Mouse (Mus musculus): ENCODE measurements around the gene Ago3. TPM values are rescaled to one million over a fixed set of nuclear protein-coding genes. Genes with fewer than 3 reads are reported as not detected.

Gene Ago3
- polyA plus RNA-seq, 1 experiment = 0.27 TPM

- Histone ChIP-seq H3K36me3 (ENCODE audit: control insufficient read depth) (peaks cover 14% of the 10 kb centered on the region), H3K4me1 (ENCODE audit: control insufficient read depth) (peaks cover 37% of the 10 kb centered on the region), H3K27me3 (ENCODE audit: control insufficient read depth) (no peaks in the 10 kb centered on the region), H3K4me3 (replicated peaks) (no peak overlapping the region), H3K9me3 (ENCODE audit: control insufficient read depth, low read length) (no peaks in the 10 kb centered on the region)
- TF ChIP-seq TAL1 (IDR thresholded peaks at IDR 0.05; ENCODE audit: low read length) (no peak), GATA1 (IDR thresholded peaks at IDR 0.05; ENCODE audit: low read length) (no peak)
These were observed 35.0 kb upstream of the Ago3 start for GRCm38 (mm10) chr4:126464189-126464891.

- no peaks in the 10 kb centered on the region for H3K4me1 ChIP-seq (ENCODE audit: control insufficient read depth)
- H3K4me3 ChIP-seq (replicated peaks) = no peak overlapping the region
- H3K27me3 ChIP-seq (ENCODE audit: control insufficient read depth) = no peaks in the 10 kb centered on the region
- TF ChIP-seq TAL1 (IDR thresholded peaks at IDR 0.05; ENCODE audit: low read length) (no peak), GATA1 (IDR thresholded peaks at IDR 0.05; ENCODE audit: low read length) (no peak)
- peaks cover 46% of the 10 kb centered on the region for H3K36me3 ChIP-seq (ENCODE audit: control insufficient read depth)
- H3K9me3 ChIP-seq (ENCODE audit: control insufficient read depth, low read length) = no peaks in the 10 kb centered on the region
These were observed 26.1 kb upstream of the Ago3 start for GRCm38 (mm10) chr4:126455441-126455840.

- Histone ChIP-seq H3K9me3 (ENCODE audit: control insufficient read depth, low read length) (no peaks in the 10 kb centered on the region), H3K36me3 (ENCODE audit: control insufficient read depth) (peaks cover 39% of the 10 kb centered on the region), H3K27me3 (ENCODE audit: control insufficient read depth) (no peaks in the 10 kb centered on the region), H3K4me3 (replicated peaks) (no peak overlapping the region), H3K4me1 (ENCODE audit: control insufficient read depth) (no peaks in the 10 kb centered on the region)
- TF ChIP-seq TAL1 (IDR thresholded peaks at IDR 0.05; ENCODE audit: low read length) (no peak), GATA1 (IDR thresholded peaks at IDR 0.05; ENCODE audit: low read length) (no peak)
These were observed 25.3 kb upstream of the Ago3 start for GRCm38 (mm10) chr4:126454547-126455254.

- no peaks in the 10 kb centered on the region for H3K27me3 ChIP-seq (ENCODE audit: control insufficient read depth)
- no peaks in the 10 kb centered on the region for H3K9me3 ChIP-seq (ENCODE audit: control insufficient read depth, low read length)
- H3K4me3 ChIP-seq (replicated peaks) = no peak overlapping the region
- peaks cover 26% of the 10 kb centered on the region for H3K36me3 ChIP-seq (ENCODE audit: control insufficient read depth)
- TF ChIP-seq GATA1 (IDR thresholded peaks at IDR 0.05; ENCODE audit: low read length) = no peak
- no peak for TF ChIP-seq TAL1 (IDR thresholded peaks at IDR 0.05; ENCODE audit: low read length)
- H3K4me1 ChIP-seq (ENCODE audit: control insufficient read depth) = no peaks in the 10 kb centered on the region
These were observed 20.9 kb upstream of the Ago3 start for GRCm38 (mm10) chr4:126450268-126450667.

- H3K27me3 ChIP-seq (ENCODE audit: control insufficient read depth) = no peaks in the 10 kb centered on the region
- no peaks in the 10 kb centered on the region for H3K9me3 ChIP-seq (ENCODE audit: control insufficient read depth, low read length)
- H3K4me1 ChIP-seq (ENCODE audit: control insufficient read depth) = no peaks in the 10 kb centered on the region
- H3K4me3 ChIP-seq (replicated peaks) = no peak overlapping the region
- TF ChIP-seq GATA1 (IDR thresholded peaks at IDR 0.05; ENCODE audit: low read length) (no peak), TAL1 (IDR thresholded peaks at IDR 0.05; ENCODE audit: low read length) (no peak)
- peaks cover 16% of the 10 kb centered on the region for H3K36me3 ChIP-seq (ENCODE audit: control insufficient read depth)
These were observed 17.8 kb upstream of the Ago3 start for GRCm38 (mm10) chr4:126447126-126447525.

GRCm38 (mm10) chr4:126444528-126444927 is 15.2 kb upstream of the Ago3 start:
- H3K9me3 ChIP-seq (ENCODE audit: control insufficient read depth, low read length) = no peaks in the 10 kb centered on the region
- H3K27me3 ChIP-seq (ENCODE audit: control insufficient read depth) = no peaks in the 10 kb centered on the region
- H3K4me3 ChIP-seq (replicated peaks) = no peak overlapping the region
- TF ChIP-seq TAL1 (IDR thresholded peaks at IDR 0.05; ENCODE audit: low read length) (no peak), GATA1 (IDR thresholded peaks at IDR 0.05; ENCODE audit: low read length) (no peak)
- H3K4me1 ChIP-seq (ENCODE audit: control insufficient read depth) = no peaks in the 10 kb centered on the region
- peaks cover 38% of the 10 kb centered on the region for H3K36me3 ChIP-seq (ENCODE audit: control insufficient read depth)

- H3K36me3 ChIP-seq (ENCODE audit: control insufficient read depth) = peaks cover 40% of the 10 kb centered on the region
These were observed 8.9 kb upstream of the Ago3 start for GRCm38 (mm10) chr4:126438261-126438660.

GRCm38 (mm10) chr4:126436268-126436667 is 6.9 kb upstream of the Ago3 start:
- TF ChIP-seq TAL1 (IDR thresholded peaks at IDR 0.05; ENCODE audit: low read length) (no peak), GATA1 (IDR thresholded peaks at IDR 0.05; ENCODE audit: low read length) (no peak)
- Histone ChIP-seq H3K9me3 (ENCODE audit: control insufficient read depth, low read length) (no peaks in the 10 kb centered on the region), H3K4me1 (ENCODE audit: control insufficient read depth) (peaks cover 4% of the 10 kb centered on the region), H3K27me3 (ENCODE audit: control insufficient read depth) (no peaks in the 10 kb centered on the region), H3K36me3 (ENCODE audit: control insufficient read depth) (peaks cover 23% of the 10 kb centered on the region), H3K4me3 (replicated peaks) (no peak overlapping the region)

More at GRCm38 (mm10) chr4:126438261-126438660, 8.9 kb upstream of the Ago3 start:
- TF ChIP-seq GATA1 (IDR thresholded peaks at IDR 0.05; ENCODE audit: low read length) = no peak
- no peak for TF ChIP-seq TAL1 (IDR thresholded peaks at IDR 0.05; ENCODE audit: low read length)
- no peak overlapping the region for H3K4me3 ChIP-seq (replicated peaks)
- no peaks in the 10 kb centered on the region for H3K4me1 ChIP-seq (ENCODE audit: control insufficient read depth)
- H3K27me3 ChIP-seq (ENCODE audit: control insufficient read depth) = no peaks in the 10 kb centered on the region
- no peaks in the 10 kb centered on the region for H3K9me3 ChIP-seq (ENCODE audit: control insufficient read depth, low read length)

- peaks cover 20% of the 10 kb centered on the region for H3K4me1 ChIP-seq (ENCODE audit: control insufficient read depth)
- H3K4me3 ChIP-seq (replicated peaks) = no peak overlapping the region
- H3K36me3 ChIP-seq (ENCODE audit: control insufficient read depth) = peaks cover 6% of the 10 kb centered on the region
- H3K9me3 ChIP-seq (ENCODE audit: control insufficient read depth, low read length) = no peaks in the 10 kb centered on the region
- TF ChIP-seq TAL1 (IDR thresholded peaks at IDR 0.05; ENCODE audit: low read length) (no peak), GATA1 (IDR thresholded peaks at IDR 0.05; ENCODE audit: low read length) (no peak)
- no peaks in the 10 kb centered on the region for H3K27me3 ChIP-seq (ENCODE audit: control insufficient read depth)
These were observed 4.7 kb upstream of the Ago3 start for GRCm38 (mm10) chr4:126434094-126434493.
